Mouse (Mus musculus): Measurements from ENCODE around the gene Rabl3. TPM values are rescaled to one million over a fixed set of nuclear protein-coding genes. Genes with fewer than 3 reads are reported as not detected.
A peak's percentile ranks its signal among the peaks of the same experiment; 100 is the strongest.

Rabl3 gene
- 28.1 and 32.8 TPM in 2 replicates for polyA plus RNA-seq (2014; fragmentation: Nextera tagmentation; extraction: Ambion mirVana)

GRCm38 (mm10) chr16:37539611-37540580 is at the start of gene Rabl3, which contains the start of gene Gtf2e1:
Gene Rabl3 (plus strand): TSS chr16:37539885.
Gene Gtf2e1 (minus strand): TSS chr16:37539789.
- Histone ChIP-seq H3K36me3 (ENCODE audit: control insufficient read depth, insufficient read depth, low read length) (peaks cover 22% of the 10 kb centered on the region), H3K4me2 (ENCODE audit: low read length) (peak within 1 kb of the TSS; percentile 74), H3K9ac (ENCODE audit: low read length) (peak within 1 kb of the TSS; percentile 88), H3K27ac (ENCODE audit: low read depth) (peak within 1 kb of the TSS; percentile 90), H3K4me3 (ENCODE audit: low read depth, low read length) (peak within 1 kb of the TSS; percentile 91), H3K4me1 (replicated peaks; ENCODE audit: control insufficient read depth, insufficient read depth, low read length) (peaks cover 13% of the 10 kb centered on the region), H3K9me3 (ENCODE audit: control insufficient read depth, low read length) (no peaks in the 10 kb centered on the region), H3K27me3 (replicated peaks; ENCODE audit: control insufficient read depth, insufficient read depth, low read length) (no peaks in the 10 kb centered on the region)
- ATAC-seq (replicated peaks; ENCODE audit: low FRiP score, low TSS enrichment, low read depth) (peak; percentile 100), DNase-seq (ENCODE audit: low spot score) (peak; percentile 96)
- WGBS: 1% methylated on average over 41 of the region's 41 CpGs

GRCm38 (mm10) chr16:37495017-37495416 is 44.7 kb upstream of the Rabl3 start:
- Histone ChIP-seq H3K4me3 (ENCODE audit: low read depth, low read length) (no peak overlapping the region), H3K27me3 (replicated peaks; ENCODE audit: control insufficient read depth, insufficient read depth, low read length) (no peaks in the 10 kb centered on the region), H3K9me3 (ENCODE audit: control insufficient read depth, low read length) (no peaks in the 10 kb centered on the region), H3K36me3 (ENCODE audit: control insufficient read depth, insufficient read depth, low read length) (no peaks in the 10 kb centered on the region), H3K4me1 (replicated peaks; ENCODE audit: control insufficient read depth, insufficient read depth, low read length) (no peaks in the 10 kb centered on the region; the same call in 1 of the 2 replicates), H3K4me2 (ENCODE audit: low read length) (no peak overlapping the region), H3K27ac (ENCODE audit: low read depth) (no peak overlapping the region), H3K9ac (ENCODE audit: low read length) (no peak overlapping the region)
- ATAC-seq (replicated peaks; ENCODE audit: low FRiP score, low TSS enrichment, low read depth) (no peak), DNase-seq (ENCODE audit: low spot score) (no peak)
- 80% methylated on average over 6 of the region's 6 CpGs for WGBS

- Histone ChIP-seq H3K4me3 (ENCODE audit: low read depth, low read length) (no peak overlapping the region), H3K4me1 (replicated peaks; ENCODE audit: control insufficient read depth, insufficient read depth, low read length) (no peaks in the 10 kb centered on the region), H3K36me3 (ENCODE audit: control insufficient read depth, insufficient read depth, low read length) (no peaks in the 10 kb centered on the region), H3K27ac (ENCODE audit: low read depth) (no peak overlapping the region), H3K27me3 (replicated peaks; ENCODE audit: control insufficient read depth, insufficient read depth, low read length) (no peaks in the 10 kb centered on the region), H3K9me3 (ENCODE audit: control insufficient read depth, low read length) (no peaks in the 10 kb centered on the region), H3K4me2 (ENCODE audit: low read length) (no peak overlapping the region), H3K9ac (ENCODE audit: low read length) (no peak overlapping the region)
- 77% methylated on average over 9 of the region's 9 CpGs for WGBS
- DNase-seq (ENCODE audit: low spot score) (no peak), ATAC-seq (replicated peaks; ENCODE audit: low FRiP score, low TSS enrichment, low read depth) (no peak)
Measured at GRCm38 (mm10) chr16:37498581-37498980, 41.1 kb upstream of the Rabl3 start.

GRCm38 (mm10) chr16:37504517-37504916 is 35.2 kb upstream of the Rabl3 start:
- Histone ChIP-seq H3K4me2 (ENCODE audit: low read length) (no peak overlapping the region), H3K27ac (ENCODE audit: low read depth) (no peak overlapping the region), H3K27me3 (replicated peaks; ENCODE audit: control insufficient read depth, insufficient read depth, low read length) (no peaks in the 10 kb centered on the region), H3K9me3 (ENCODE audit: control insufficient read depth, low read length) (no peaks in the 10 kb centered on the region), H3K36me3 (ENCODE audit: control insufficient read depth, insufficient read depth, low read length) (no peaks in the 10 kb centered on the region; the same call in 1 of the 2 replicates), H3K9ac (ENCODE audit: low read length) (no peak overlapping the region), H3K4me3 (ENCODE audit: low read depth, low read length) (no peak overlapping the region), H3K4me1 (replicated peaks; ENCODE audit: control insufficient read depth, insufficient read depth, low read length) (no peaks in the 10 kb centered on the region)
- DNase-seq (ENCODE audit: low spot score): no peak
- ATAC-seq (replicated peaks; ENCODE audit: low FRiP score, low TSS enrichment, low read depth): no peak
- 61% methylated on average over 1 of the region's 1 CpGs for whole genome bisulfite sequencing

- Histone ChIP-seq H3K9me3 (ENCODE audit: control insufficient read depth, low read length) (no peaks in the 10 kb centered on the region), H3K4me1 (replicated peaks; ENCODE audit: control insufficient read depth, insufficient read depth, low read length) (no peaks in the 10 kb centered on the region), H3K9ac (ENCODE audit: low read length) (no peak overlapping the region), H3K4me3 (ENCODE audit: low read depth, low read length) (no peak overlapping the region), H3K4me2 (ENCODE audit: low read length) (no peak overlapping the region), H3K36me3 (ENCODE audit: control insufficient read depth, insufficient read depth, low read length) (peaks cover 17% of the 10 kb centered on the region), H3K27me3 (replicated peaks; ENCODE audit: control insufficient read depth, insufficient read depth, low read length) (no peaks in the 10 kb centered on the region), H3K27ac (ENCODE audit: low read depth) (no peak overlapping the region)
- DNase-seq (ENCODE audit: low spot score) (no peak), ATAC-seq (replicated peaks; ENCODE audit: low FRiP score, low TSS enrichment, low read depth) (no peak)
- 81% methylated on average over 9 of the region's 9 CpGs for WGBS
Measured at GRCm38 (mm10) chr16:37506751-37507150, 32.9 kb upstream of the Rabl3 start.

- Histone ChIP-seq H3K9ac (ENCODE audit: low read length) (no peak overlapping the region), H3K9me3 (ENCODE audit: control insufficient read depth, low read length) (no peaks in the 10 kb centered on the region), H3K36me3 (ENCODE audit: control insufficient read depth, insufficient read depth, low read length) (peaks cover 39% of the 10 kb centered on the region), H3K4me1 (replicated peaks; ENCODE audit: control insufficient read depth, insufficient read depth, low read length) (no peaks in the 10 kb centered on the region), H3K27ac (ENCODE audit: low read depth) (no peak overlapping the region), H3K4me3 (ENCODE audit: low read depth, low read length) (no peak overlapping the region), H3K27me3 (replicated peaks; ENCODE audit: control insufficient read depth, insufficient read depth, low read length) (no peaks in the 10 kb centered on the region), H3K4me2 (ENCODE audit: low read length) (no peak overlapping the region)
- WGBS: 90% methylated on average over 15 of the region's 15 CpGs
- DNase-seq (ENCODE audit: low spot score) (no peak), ATAC-seq (replicated peaks; ENCODE audit: low FRiP score, low TSS enrichment, low read depth) (no peak)
Measured at GRCm38 (mm10) chr16:37511489-37511888, 28.2 kb upstream of the Rabl3 start.

GRCm38 (mm10) chr16:37514644-37515043 is 25.0 kb upstream of the Rabl3 start:
- H3K9ac ChIP-seq (ENCODE audit: low read length): no peak overlapping the region
- no peaks in the 10 kb centered on the region for H3K27me3 ChIP-seq (replicated peaks; ENCODE audit: control insufficient read depth, insufficient read depth, low read length)
- no peak overlapping the region for H3K27ac ChIP-seq (ENCODE audit: low read depth)
- WGBS: 85% methylated on average over 8 of the region's 8 CpGs
- no peak overlapping the region for H3K4me2 ChIP-seq (ENCODE audit: low read length)
- H3K4me3 ChIP-seq (ENCODE audit: low read depth, low read length): no peak overlapping the region
- ATAC-seq (replicated peaks; ENCODE audit: low FRiP score, low TSS enrichment, low read depth): no peak
- no peaks in the 10 kb centered on the region for H3K4me1 ChIP-seq (replicated peaks; ENCODE audit: control insufficient read depth, insufficient read depth, low read length)
- peaks cover 48% of the 10 kb centered on the region for H3K36me3 ChIP-seq (ENCODE audit: control insufficient read depth, insufficient read depth, low read length)
- no peaks in the 10 kb centered on the region for H3K9me3 ChIP-seq (ENCODE audit: control insufficient read depth, low read length)
- DNase-seq (ENCODE audit: low spot score): no peak

GRCm38 (mm10) chr16:37516376-37516993 is 23.2 kb upstream of the Rabl3 start:
- Histone ChIP-seq H3K36me3 (ENCODE audit: control insufficient read depth, insufficient read depth, low read length) (peaks cover 46% of the 10 kb centered on the region), H3K4me1 (replicated peaks; ENCODE audit: control insufficient read depth, insufficient read depth, low read length) (no peaks in the 10 kb centered on the region)
- 86% methylated on average over 6 of the region's 6 CpGs for WGBS

More at GRCm38 (mm10) chr16:37516376-37516993, 23.2 kb upstream of the Rabl3 start:
- Histone ChIP-seq H3K27ac (ENCODE audit: low read depth) (no peak overlapping the region), H3K9ac (ENCODE audit: low read length) (no peak overlapping the region), H3K4me2 (ENCODE audit: low read length) (no peak overlapping the region), H3K9me3 (ENCODE audit: control insufficient read depth, low read length) (0 out of 2 replicates have a peak, but pooled peaks cover 2% of the 10 kb centered on the region), H3K27me3 (replicated peaks; ENCODE audit: control insufficient read depth, insufficient read depth, low read length) (no peaks in the 10 kb centered on the region), H3K4me3 (ENCODE audit: low read depth, low read length) (no peak overlapping the region)
- DNase-seq (ENCODE audit: low spot score): no peak
- ATAC-seq (replicated peaks; ENCODE audit: low FRiP score, low TSS enrichment, low read depth): no peak

All from intestine, embryonic 14.5 days (tissue).